In genomic region chr15:95526626-95527411, GRCm38 (mm10) we compare ENCODE assay signal across 8 mouse cellular contexts. TPM values are rescaled to one million over a fixed set of nuclear protein-coding genes. Genes with fewer than 3 reads are reported as not detected.
A peak's percentile ranks its signal among the peaks of the same experiment; 100 is the strongest.
DNase-seq lines count a peak whose midpoint lies in the region; ATAC-seq and TF ChIP-seq lines count a peak whose summit lies in the region.

No protein-coding gene starts in this region.

- H3K9ac ChIP-seq in liver, embryonic 12.5 days, result no peak overlapping the region
- no peak overlapping the region for H3K9ac ChIP-seq in liver, postnatal 0 days (replicated peaks)
- H3K9ac ChIP-seq in embryonic facial prominence, embryonic 11.5 days (replicated peaks; ENCODE audit: low read length), result peak overlapping the region; percentile 23; the same call in 1 of the 2 replicates
- no peak overlapping the region for H3K9ac ChIP-seq in stomach, embryonic 14.5 days (replicated peaks; ENCODE audit: low read depth, low read length)

- 9% methylated on average over 27 of the region's 27 CpGs for WGBS in liver, embryonic 12.5 days (ENCODE audit: insufficient replicate concordance)
- WGBS in liver, postnatal 0 days (ENCODE audit: insufficient replicate concordance), result 8% methylated on average over 27 of the region's 27 CpGs
- WGBS in embryonic facial prominence, embryonic 11.5 days, result 4% methylated on average over 27 of the region's 27 CpGs
- WGBS in stomach, embryonic 14.5 days, result 5% methylated on average over 27 of the region's 27 CpGs

- no peaks in the 10 kb centered on the region for H3K9me3 ChIP-seq in liver, embryonic 12.5 days (replicated peaks)
- H3K9me3 ChIP-seq in liver, postnatal 0 days (ENCODE audit: low read length), result no peaks in the 10 kb centered on the region
- no peaks in the 10 kb centered on the region for H3K9me3 ChIP-seq in embryonic facial prominence, embryonic 11.5 days (replicated peaks; ENCODE audit: control insufficient read depth, low read length)
- H3K9me3 ChIP-seq in stomach, embryonic 14.5 days (ENCODE audit: control insufficient read depth, low read depth, low read length), result no peaks in the 10 kb centered on the region

- H3K27me3 ChIP-seq in liver, embryonic 12.5 days (replicated peaks), result peaks cover 39% of the 10 kb centered on the region
- H3K27me3 ChIP-seq in liver, postnatal 0 days (ENCODE audit: insufficient read depth, low read length), result peaks cover 27% of the 10 kb centered on the region
- peaks cover 17% of the 10 kb centered on the region for H3K27me3 ChIP-seq in embryonic facial prominence, embryonic 11.5 days (ENCODE audit: control insufficient read depth, insufficient read depth, low read length)
- peaks cover 16% of the 10 kb centered on the region for H3K27me3 ChIP-seq in stomach, embryonic 14.5 days (ENCODE audit: control insufficient read depth, insufficient read depth, low read length)

- no peak for TF ChIP-seq CTCF in liver, postnatal 0 days (IDR thresholded peaks at IDR 0.05; ENCODE audit: low read depth)

- intact Hi-C loops in left cerebral cortex, postnatal 4 days (cut with DNase I), result loop anchor here (10.0 kb wide), 3 partner anchors 312 to 762 kb away; no protein-coding TSS in a partner anchor

- peak overlapping the region; percentile 61; the same call in 1 of the 2 replicates for H3K4me2 ChIP-seq in liver, embryonic 12.5 days
- no peak overlapping the region for H3K4me2 ChIP-seq in liver, postnatal 0 days (ENCODE audit: low read depth, low read length)
- peak overlapping the region; percentile 98 for H3K4me2 ChIP-seq in embryonic facial prominence, embryonic 11.5 days (ENCODE audit: low read depth, low read length)
- peak overlapping the region; percentile 96 for H3K4me2 ChIP-seq in stomach, embryonic 14.5 days (replicated peaks; ENCODE audit: low read depth, low read length)

- H3K36me3 ChIP-seq in liver, embryonic 12.5 days, result no peaks in the 10 kb centered on the region
- no peaks in the 10 kb centered on the region for H3K36me3 ChIP-seq in liver, postnatal 0 days (replicated peaks; ENCODE audit: insufficient read depth, low read length)
- H3K36me3 ChIP-seq in embryonic facial prominence, embryonic 11.5 days (replicated peaks; ENCODE audit: control insufficient read depth, insufficient read depth, low read depth, low read length), result no peaks in the 10 kb centered on the region
- no peaks in the 10 kb centered on the region for H3K36me3 ChIP-seq in stomach, embryonic 14.5 days (ENCODE audit: control insufficient read depth, insufficient read depth, low read length)

- no peak for TF ChIP-seq EP300 in liver, postnatal 0 days (IDR thresholded peaks at IDR 0.05; ENCODE audit: low read depth)

- no peak for ATAC-seq in liver, embryonic 12.5 days
- ATAC-seq in liver, postnatal 0 days, result no peak
- peak; percentile 50; the same call in 1 of the 2 replicates for ATAC-seq in embryonic facial prominence, embryonic 11.5 days (replicated peaks; ENCODE audit: insufficient number of reproducible peaks, low FRiP score, low TSS enrichment, low read depth)
- no peak for ATAC-seq in stomach, embryonic 14.5 days (ENCODE audit: insufficient number of reproducible peaks, insufficient read depth, low FRiP score, low read depth)
- no peak for ATAC-seq in monocyte, adult 5-6 weeks (replicated peaks; ENCODE audit: insufficient number of reproducible peaks, low FRiP score, low TSS enrichment, poor library complexity, severe bottlenecking)

- H3K4me3 ChIP-seq in liver, embryonic 12.5 days, result 0 out of 2 replicates have a peak overlapping the region, but pooled peaks have one; percentile 49
- H3K4me3 ChIP-seq in liver, postnatal 0 days (ENCODE audit: low read depth, low read length), result no peak overlapping the region
- H3K4me3 ChIP-seq in embryonic facial prominence, embryonic 11.5 days (ENCODE audit: low read depth, low read length), result peak overlapping the region; percentile 64
- peak overlapping the region; percentile 48 for H3K4me3 ChIP-seq in stomach, embryonic 14.5 days (ENCODE audit: low read depth, low read length)

- H3K4me1 ChIP-seq in liver, embryonic 12.5 days, result no peaks in the 10 kb centered on the region
- no peaks in the 10 kb centered on the region for H3K4me1 ChIP-seq in liver, postnatal 0 days (ENCODE audit: insufficient read depth)
- H3K4me1 ChIP-seq in embryonic facial prominence, embryonic 11.5 days (ENCODE audit: control insufficient read depth, insufficient read depth, low read length), result no peaks in the 10 kb centered on the region; the same call in 1 of the 2 replicates
- no peaks in the 10 kb centered on the region for H3K4me1 ChIP-seq in stomach, embryonic 14.5 days (ENCODE audit: control insufficient read depth, insufficient read depth, low read length)

- no peak overlapping the region for H3K27ac ChIP-seq in liver, embryonic 12.5 days
- H3K27ac ChIP-seq in liver, postnatal 0 days (ENCODE audit: low read depth), result no peak overlapping the region
- no peak overlapping the region for H3K27ac ChIP-seq in embryonic facial prominence, embryonic 11.5 days (replicated peaks; ENCODE audit: low read depth, low read length)
- no peak overlapping the region for H3K27ac ChIP-seq in stomach, embryonic 14.5 days (ENCODE audit: low read length)

- DNase-seq in liver, postnatal 0 days, result no peak
- peak; percentile 47 for DNase-seq in embryonic facial prominence, embryonic 11.5 days (ENCODE audit: low spot score)
- DNase-seq in left cerebral cortex, postnatal 4 days, result peak; percentile 25
- no peak for DNase-seq in urinary bladder, postnatal 25 days (ENCODE audit: low spot score)
- no peak for DNase-seq in kidney, adult 9 months

RNA-seq across cellular contexts. Expression of gene Nell2, which starts 1.5 kb away (rescaled TPM):
- polyA plus RNA-seq in liver, embryonic 12.5 days (2016; fragmentation: Nextera tagmentation; extraction: Ambion mirVana), result 1.1 and 1.8 TPM in 2 replicates
- polyA plus RNA-seq in liver, postnatal 0 days (2015; fragmentation: Nextera tagmentation; extraction: Ambion mirVana), result 0.07 and 0.18 TPM in 2 replicates
- 24.5 and 25.2 TPM in 2 replicates for polyA plus RNA-seq in embryonic facial prominence, embryonic 11.5 days (2014; fragmentation: Nextera tagmentation; extraction: Ambion mirVana)
- 100 to 1,000 TPM; 415 to 438 TPM for total RNA-seq in left cerebral cortex, postnatal 4 days (2021)
- 21.6 and 24.1 TPM in 2 replicates for polyA plus RNA-seq in stomach, embryonic 14.5 days (2014; fragmentation: Nextera tagmentation; extraction: Ambion mirVana)
- total RNA-seq in monocyte, adult 5-6 weeks (2017), result not detected in 3 replicates

Comparison
In these comparisons a context has a peak if more than half of its experiments do, and no peak if none do; other contexts are left out.
1. DNase-seq: peak in embryonic facial prominence, embryonic 11.5 days (single experiment) and left cerebral cortex, postnatal 4 days (single experiment); none in liver, postnatal 0 days (single experiment), urinary bladder, postnatal 25 days (single experiment) and kidney, adult 9 months (single experiment).